Mouse (Mus musculus): ENCODE results near the gene Smok2a. TPM values are rescaled to one million over a fixed set of nuclear protein-coding genes. Genes with fewer than 3 reads are reported as not detected.

Gene Smok2a
- total and polyA plus RNA-seq, 3 experiments = 0.11 TPM; not detected in 2

Other genes starting within 250 kb of the Smok2a start
- gene Wtap, start 227.0 kb upstream of the Smok2a start, total RNA-seq (2014; fragmentation: Nextera tagmentation) = 103 and 107 TPM in 2 replicates
- 150 and 173 TPM in 2 replicates for gene Wtap, start 227.0 kb upstream of the Smok2a start, total RNA-seq (2017)
- gene Wtap, start 227.0 kb upstream of the Smok2a start, polyA plus RNA-seq (2012) = 37.5 and 44.0 TPM in 2 replicates
- 107 and 144 TPM in 2 replicates for gene Sod2, start 214.3 kb upstream of the Smok2a start, total RNA-seq (2014; fragmentation: Nextera tagmentation)
- gene Sod2, start 214.3 kb upstream of the Smok2a start, total RNA-seq (2017) = 102 and 111 TPM in 2 replicates
- gene Sod2, start 214.3 kb upstream of the Smok2a start, polyA plus RNA-seq (2012) = 407 and 592 TPM in 2 replicates
- not detected in 2 replicates for gene Gpr31b, start 168.9 kb upstream of the Smok2a start, total RNA-seq (2014; fragmentation: Nextera tagmentation)
- 0.17 and 0.27 TPM in 2 replicates for gene Gpr31b, start 168.9 kb upstream of the Smok2a start, total RNA-seq (2017)
- gene Gpr31b, start 168.9 kb upstream of the Smok2a start, polyA plus RNA-seq (2012) = not detected in 2 replicates
- gene Tcp10b, start 160.1 kb upstream of the Smok2a start, total RNA-seq (2014; fragmentation: Nextera tagmentation) = not detected in 2 replicates
- 0.06 TPM in 1 of 2 replicates, not detected in the other for gene Tcp10b, start 160.1 kb upstream of the Smok2a start, total RNA-seq (2017)
- not detected in 2 replicates for gene Tcp10b, start 160.1 kb upstream of the Smok2a start, polyA plus RNA-seq (2012)
- gene Unc93a, start 89.4 kb upstream of the Smok2a start, total RNA-seq (2014; fragmentation: Nextera tagmentation) = not detected in 2 replicates
- gene Unc93a, start 89.4 kb upstream of the Smok2a start, total RNA-seq (2017) = 0.16 TPM in 1 of 2 replicates, not detected in the other
- not detected in 2 replicates for gene Unc93a, start 89.4 kb upstream of the Smok2a start, polyA plus RNA-seq (2012)
- gene Smok2b, start 9.1 kb downstream of the Smok2a start, total RNA-seq (2014; fragmentation: Nextera tagmentation) = not detected in 2 replicates
- 0.11 TPM in 1 of 2 replicates, not detected in the other for gene Smok2b, start 9.1 kb downstream of the Smok2a start, total RNA-seq (2017)
- not detected in 2 replicates for gene Smok2b, start 9.1 kb downstream of the Smok2a start, polyA plus RNA-seq (2012)
- not detected in 2 replicates for gene Tcp10c, start 133.4 kb downstream of the Smok2a start, total RNA-seq (2014; fragmentation: Nextera tagmentation)
- not detected in 2 replicates for gene Tcp10c, start 133.4 kb downstream of the Smok2a start, total RNA-seq (2017)
- not detected in 2 replicates for gene Tcp10c, start 133.4 kb downstream of the Smok2a start, polyA plus RNA-seq (2012)

All from G1E (cell line).